Mouse (Mus musculus) testis, postnatal 10 days (tissue): ENCODE data around the gene Phkg2.
"Not testable (repeated sequence)": the region's sequence is repeated elsewhere in the genome, so short reads cannot be mapped to it uniquely, and the experiment has no call there.

Source experiments
- DNase-seq: peaks from one replicate; pipeline ENCODE4 v3.0.0; 2021; ENCODE audit warnings: low spot score

The Phkg2 gene

DNA sequence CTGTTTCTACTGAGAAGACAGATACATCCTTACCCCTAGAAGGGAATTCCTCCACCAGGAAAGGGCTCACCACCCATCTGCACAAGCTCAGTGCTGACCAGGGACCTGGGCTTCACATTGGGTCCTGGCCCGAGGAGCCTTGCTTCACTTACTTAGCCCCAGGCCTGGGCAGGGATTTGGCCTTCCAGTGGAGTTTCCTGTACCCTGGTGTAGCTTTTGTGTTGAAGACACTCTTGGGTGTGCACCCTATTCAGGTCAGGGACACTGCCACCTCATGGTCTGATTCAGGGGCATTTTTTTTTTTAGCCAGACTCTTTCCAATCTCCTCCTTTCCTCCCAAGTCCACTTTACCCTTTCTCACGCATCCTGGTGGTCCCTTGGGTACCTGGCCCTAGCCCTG, 29.8 kb downstream of the Phkg2 start:
- no peak for DNase-seq

- no peak for DNase-seq
Observed at GRCm38 (mm10) chr7:127604256-127604655, 31.1 kb downstream of the Phkg2 start.

DNA sequence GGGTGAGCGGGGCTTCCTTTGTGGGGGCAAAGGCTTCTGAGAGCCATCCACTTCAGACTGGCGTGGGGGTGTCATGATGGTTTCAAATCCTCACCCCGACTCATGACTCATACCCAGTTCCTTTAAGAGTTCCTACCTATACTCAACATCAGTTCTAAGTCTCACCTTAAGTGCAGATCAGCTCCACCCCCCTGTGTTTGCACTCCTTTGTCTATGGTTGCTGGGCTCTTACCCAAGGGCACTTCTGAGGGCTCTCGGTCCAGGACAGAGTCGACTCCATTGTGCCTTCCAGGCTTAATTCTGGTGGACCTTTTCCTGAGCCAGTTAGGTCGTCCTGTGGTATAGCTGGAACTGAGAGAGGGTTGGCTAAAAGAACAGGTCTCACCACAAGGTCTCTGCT, 34.0 kb downstream of the Phkg2 start:
- no peak for DNase-seq

DNA sequence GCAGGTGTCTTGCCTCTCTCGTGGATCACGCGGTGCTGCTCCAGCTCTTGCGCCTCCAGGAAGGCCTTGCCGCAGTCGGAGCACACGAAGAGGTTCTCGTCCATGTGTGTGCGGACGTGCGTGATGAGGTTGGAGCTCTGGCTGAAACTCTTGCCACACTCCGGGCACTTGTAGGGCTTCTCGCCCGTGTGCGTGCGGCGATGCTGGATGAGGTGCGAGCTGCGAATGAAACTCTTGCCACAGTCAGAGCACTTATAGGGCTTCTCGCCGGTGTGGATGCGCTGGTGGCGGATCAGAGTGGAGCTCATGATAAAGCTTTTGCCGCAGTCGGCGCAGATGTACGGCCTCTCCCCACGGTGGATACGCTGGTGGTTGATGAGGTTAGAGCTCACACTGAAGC, 37.9 kb downstream of the Phkg2 start:
- no peak for DNase-seq

GRCm38 (mm10) chr7:127611561-127611960, 38.4 kb downstream of the Phkg2 start:
- DNase-seq = no peak

GRCm38 (mm10) chr7:127613501-127613900, 40.4 kb downstream of the Phkg2 start:
- no peak for DNase-seq

DNA sequence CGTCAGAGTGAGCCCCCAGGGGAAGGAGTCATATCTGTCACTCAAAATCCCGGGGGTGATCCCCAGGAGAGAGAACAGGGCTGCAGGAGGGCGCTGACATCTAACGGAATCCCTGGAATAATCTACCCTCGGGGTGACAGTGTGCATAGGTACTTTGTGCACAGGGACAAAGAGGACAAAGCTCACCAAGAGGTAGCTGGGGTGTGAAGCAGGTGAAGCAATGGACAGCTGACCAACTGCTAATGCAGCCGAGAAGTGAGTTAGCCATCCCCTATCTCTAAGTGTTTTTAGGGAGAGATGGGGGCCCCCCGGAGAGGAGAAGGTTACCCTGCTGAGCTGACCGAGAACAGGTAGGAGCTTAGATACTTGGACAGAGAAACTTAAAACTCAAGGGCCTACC, 41.0 kb downstream of the Phkg2 start:
- no peak for DNase-seq

DNA sequence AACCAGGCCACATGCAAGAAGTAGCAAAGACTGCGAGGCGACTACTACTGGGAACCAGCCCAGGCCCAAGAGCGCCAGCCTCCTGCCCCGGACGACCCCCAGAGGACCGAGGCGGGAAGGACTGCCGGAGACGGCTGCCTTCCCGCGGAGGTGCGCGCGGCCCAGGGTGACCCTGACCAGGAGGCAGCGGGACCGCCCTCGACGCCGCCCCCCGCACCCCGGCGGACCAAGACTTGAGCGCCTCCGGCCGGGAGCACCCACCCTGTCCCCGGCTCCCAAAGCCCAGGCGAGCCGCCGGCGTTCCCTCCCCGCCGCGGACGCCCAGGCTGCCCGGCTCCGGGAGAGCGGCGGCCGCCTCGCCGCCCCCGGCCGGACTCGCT, 41.4 kb downstream of the Phkg2 start:
- no peak for DNase-seq

DNA sequence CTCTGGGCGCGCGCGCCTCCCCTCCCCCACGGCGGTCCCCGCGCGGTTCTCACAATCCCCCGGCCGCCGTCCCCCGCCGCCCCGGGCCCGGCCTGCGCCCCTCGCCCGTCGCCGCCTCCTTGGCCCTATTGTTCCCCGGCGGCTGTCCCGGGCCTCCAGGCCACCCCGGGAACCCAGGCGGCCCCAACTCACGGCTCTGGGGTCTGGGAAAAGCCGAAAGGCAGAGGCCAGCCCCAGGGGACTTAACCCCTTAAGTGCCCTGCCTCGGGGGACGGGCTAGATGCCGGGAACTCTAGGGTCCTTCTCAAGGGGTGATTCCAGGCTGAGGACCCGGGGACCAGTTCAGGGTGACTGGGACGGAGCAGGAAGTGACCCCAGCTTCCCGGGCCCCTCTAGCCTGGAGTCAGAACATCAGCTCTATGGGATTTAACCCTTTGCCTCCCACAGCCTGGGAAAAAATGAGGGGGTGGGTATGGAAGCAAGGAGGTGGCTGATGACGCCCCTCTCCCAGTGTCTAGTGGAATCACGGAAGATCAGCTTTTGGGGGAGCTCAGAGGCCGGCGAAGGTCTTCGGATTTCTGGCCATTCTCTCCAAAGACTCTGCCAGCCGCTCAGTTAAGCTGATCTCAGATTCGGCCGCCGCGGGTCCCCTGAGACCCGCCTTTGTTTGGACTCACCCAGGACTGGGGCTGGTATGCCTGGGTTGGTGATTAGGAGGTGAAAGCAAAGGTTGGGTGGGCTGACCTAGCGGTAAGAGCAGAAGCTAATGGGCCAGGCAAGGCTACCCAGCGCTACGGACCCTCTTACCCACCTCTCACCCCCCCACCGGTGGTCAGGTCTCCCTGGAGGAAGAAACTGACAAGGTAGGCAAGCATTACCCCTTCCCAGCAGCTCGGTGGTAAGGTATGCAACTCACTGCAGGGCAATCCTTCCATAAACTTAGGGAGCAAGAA, 42.0 kb downstream of the Phkg2 start, which contains the start of gene Zfp629:
TSS of gene Zfp629 (minus strand) at position 907 of the 953 bp plus-strand sequence.
- peak; percentile 80 for DNase-seq

GRCm38 (mm10) chr7:127616336-127616735, 43.2 kb downstream of the Phkg2 start:
- no peak for DNase-seq

GRCm38 (mm10) chr7:127616881-127617280, 43.7 kb downstream of the Phkg2 start:
- no peak for DNase-seq

GRCm38 (mm10) chr7:127617962-127618361, 44.8 kb downstream of the Phkg2 start:
- no peak for DNase-seq

DNA sequence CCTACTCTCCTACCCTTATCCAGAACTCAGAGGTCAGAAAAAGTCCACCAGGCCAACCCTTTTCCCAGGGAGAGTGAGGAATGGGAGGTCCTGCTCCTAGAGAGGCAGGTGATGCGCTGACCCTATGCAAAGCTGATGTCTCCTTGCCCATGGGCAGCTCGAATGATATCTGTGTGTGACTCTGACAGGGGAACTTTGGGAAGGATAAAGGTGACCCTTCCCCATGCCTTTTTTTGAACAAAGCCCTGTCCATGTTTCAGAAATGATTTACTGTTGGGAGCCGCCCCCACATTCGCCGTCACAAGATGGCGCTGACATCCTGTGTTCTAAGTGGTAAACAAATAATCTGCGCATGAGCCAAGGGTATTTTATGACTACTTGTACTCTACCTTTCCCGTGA, 45.3 kb downstream of the Phkg2 start:
- DNase-seq = not testable (repeated sequence)

DNA sequence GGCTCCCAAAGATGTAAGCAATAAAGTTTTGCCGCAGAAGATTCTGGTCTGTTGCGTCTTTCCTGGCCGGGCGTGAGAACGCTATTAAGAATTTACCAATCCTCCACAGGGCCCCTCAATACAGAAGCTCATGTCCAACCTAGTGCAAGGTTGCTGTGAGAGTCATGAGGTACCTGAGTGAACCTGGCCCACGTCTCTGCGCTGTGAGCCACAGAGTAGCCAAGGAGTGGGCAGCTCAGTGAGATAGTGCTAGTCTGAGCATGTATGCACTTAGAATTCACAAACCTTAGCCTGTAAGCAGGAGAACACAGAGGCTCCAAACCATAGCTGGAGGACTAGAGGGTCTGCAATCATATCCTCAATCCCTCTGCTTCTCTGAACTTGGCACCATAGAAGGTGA, 52.9 kb downstream of the Phkg2 start:
- DNase-seq = no peak

- DNase-seq = no peak
Observed at GRCm38 (mm10) chr7:127626471-127626870, 53.3 kb downstream of the Phkg2 start.

DNA sequence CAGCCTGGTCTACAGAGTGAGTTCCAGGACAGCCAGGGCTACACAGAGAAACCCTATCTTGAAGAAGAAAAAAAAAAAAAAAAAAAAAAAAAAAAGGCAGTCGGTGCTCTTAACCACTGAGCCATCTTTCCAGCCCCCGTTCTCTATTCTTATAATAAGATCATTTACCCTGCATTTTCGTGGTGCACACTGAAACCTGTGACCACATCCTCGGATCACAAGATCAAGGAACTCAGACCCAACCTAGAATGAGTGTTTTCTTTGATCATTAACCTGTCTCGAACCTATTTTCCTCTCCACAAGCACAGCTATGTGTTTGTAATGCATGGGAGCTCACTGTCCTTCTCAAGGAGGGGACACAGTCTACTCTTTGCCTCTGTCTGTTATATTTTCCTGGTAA, 55.5 kb downstream of the Phkg2 start:
- no peak for DNase-seq

- no peak for DNase-seq
Observed at GRCm38 (mm10) chr7:127631416-127631815, 58.3 kb downstream of the Phkg2 start.
